Mouse (Mus musculus) brain, embryonic 14.5 days (tissue): ENCODE data around the gene Plppr3.

ENCODE experiments used
- CTCF ChIP-seq: fragments of 200-500 bp; IDR thresholded peaks from 2 replicates; pipeline ENCODE4 v1.5.1; 2012; ENCODE audit warnings: inconsistent platforms, mild to moderate bottlenecking, moderate library complexity, borderline replicate concordance; ENCODE audit not compliant: insufficient read depth, insufficient read length; ENCODE audit errors: extremely low read depth
- POLR2A ChIP-seq: fragments of 200-500 bp; IDR thresholded peaks from 2 replicates; pipeline ENCODE4 v1.6.1; 2012; ENCODE audit warnings: mild to moderate bottlenecking, inconsistent platforms, borderline replicate concordance; ENCODE audit not compliant: poor library complexity, insufficient read depth, insufficient read length, severe bottlenecking; ENCODE audit errors: extremely low read depth

GRCm38 (mm10) chr10:79856704-79857451 is 17.6 kb downstream of the Plppr3 start:
- no peak for TF ChIP-seq CTCF
- no peak for TF ChIP-seq POLR2A
